Mouse (Mus musculus): Measurements from ENCODE around the gene Tpt1. TPM values are rescaled to one million over a fixed set of nuclear protein-coding genes. Genes with fewer than 3 reads are reported as not detected.
"Not testable (repeated sequence)": the region's sequence is repeated elsewhere in the genome, so short reads cannot be mapped to it uniquely, and the experiment has no call there.

Gene Tpt1
- polyA plus RNA-seq, 1 experiment from 2014 or later: 1,264 TPM

DNA sequence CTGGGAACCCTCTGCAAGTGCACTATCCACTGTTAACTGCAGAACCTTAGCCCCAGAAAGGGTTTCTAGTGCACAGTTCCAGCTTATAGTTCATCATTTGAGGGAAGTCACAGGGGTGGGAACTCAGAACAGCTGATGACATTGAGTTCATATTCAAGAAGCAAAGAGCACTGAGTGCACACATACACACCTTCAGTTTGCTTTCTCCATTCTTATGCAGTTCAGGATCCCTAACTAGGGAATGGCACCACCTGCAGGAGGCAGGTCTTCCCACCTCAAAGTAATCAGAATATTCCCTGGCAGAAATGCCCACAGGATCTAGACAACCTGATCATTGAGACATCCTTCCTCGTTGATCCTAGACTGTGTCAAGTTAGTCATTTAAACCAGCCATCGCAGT lies 14.7 kb downstream of the Tpt1 start:
- TF ChIP-seq EP300 (IDR thresholded peaks at IDR 0.05): no peak
- peak; percentile 17; the same call in 1 of the 2 replicates for TF ChIP-seq CTCF (IDR thresholded peaks at IDR 0.05)
- DNase-seq (ENCODE audit: low spot score): no peak
- no peak overlapping the region for H3K4me2 ChIP-seq (replicated peaks; ENCODE audit: low read depth, low read length)
- H3K27me3 ChIP-seq (replicated peaks; ENCODE audit: insufficient read depth, low read length): no peaks in the 10 kb centered on the region
- peaks cover 6% of the 10 kb centered on the region; the same call in 1 of the 2 replicates for H3K4me1 ChIP-seq (ENCODE audit: insufficient read depth, low read depth, low read length)
- no peak overlapping the region for H3K9ac ChIP-seq (replicated peaks; ENCODE audit: low read depth)
- no peak for ATAC-seq
- 80% methylated on average over 2 of the region's 2 CpGs for WGBS
- peaks cover 5% of the 10 kb centered on the region; the same call in 1 of the 2 replicates for H3K9me3 ChIP-seq (ENCODE audit: low read length)
- no peak overlapping the region for H3K4me3 ChIP-seq (ENCODE audit: low read depth, low read length)
- H3K27ac ChIP-seq (ENCODE audit: low read length): no peak overlapping the region
- H3K36me3 ChIP-seq (ENCODE audit: insufficient read depth, low read length): no peaks in the 10 kb centered on the region

GRCm38 (mm10) chr14:75862701-75863100 lies 17.8 kb downstream of the Tpt1 start:
- Histone ChIP-seq H3K9me3 (ENCODE audit: low read length) (peaks cover 5% of the 10 kb centered on the region; the same call in 1 of the 2 replicates), H3K4me1 (ENCODE audit: insufficient read depth, low read depth, low read length) (peaks cover 6% of the 10 kb centered on the region; the same call in 1 of the 2 replicates), H3K36me3 (ENCODE audit: insufficient read depth, low read length) (no peaks in the 10 kb centered on the region), H3K4me2 (replicated peaks; ENCODE audit: low read depth, low read length) (no peak overlapping the region), H3K4me3 (ENCODE audit: low read depth, low read length) (no peak overlapping the region), H3K27me3 (replicated peaks; ENCODE audit: insufficient read depth, low read length) (no peaks in the 10 kb centered on the region), H3K27ac (ENCODE audit: low read length) (0 out of 2 replicates have a peak overlapping the region, but pooled peaks have one; percentile 74), H3K9ac (replicated peaks; ENCODE audit: low read depth) (no peak overlapping the region)
- TF ChIP-seq EP300 (IDR thresholded peaks at IDR 0.05) (no peak), CTCF (IDR thresholded peaks at IDR 0.05) (no peak)
- DNase-seq (ENCODE audit: low spot score): no peak
- ATAC-seq: no peak
- WGBS: 74% methylated on average over 6 of the region's 6 CpGs

- no peak for TF ChIP-seq CTCF (IDR thresholded peaks at IDR 0.05)
- TF ChIP-seq EP300 (IDR thresholded peaks at IDR 0.05): peak; percentile 93
- Histone ChIP-seq H3K4me1 (ENCODE audit: insufficient read depth, low read depth, low read length) (peaks cover 6% of the 10 kb centered on the region; the same call in 1 of the 2 replicates), H3K36me3 (ENCODE audit: insufficient read depth, low read length) (no peaks in the 10 kb centered on the region), H3K9ac (replicated peaks; ENCODE audit: low read depth) (no peak overlapping the region), H3K27ac (ENCODE audit: low read length) (peak overlapping the region; percentile 74), H3K9me3 (ENCODE audit: low read length) (peaks cover 5% of the 10 kb centered on the region; the same call in 1 of the 2 replicates), H3K4me2 (replicated peaks; ENCODE audit: low read depth, low read length) (no peak overlapping the region), H3K4me3 (ENCODE audit: low read depth, low read length) (no peak overlapping the region), H3K27me3 (replicated peaks; ENCODE audit: insufficient read depth, low read length) (no peaks in the 10 kb centered on the region)
- DNase-seq (ENCODE audit: low spot score): peak; percentile 95
- ATAC-seq: peak; percentile 89
- 6% methylated on average over 7 of the region's 7 CpGs for WGBS
Measured at GRCm38 (mm10) chr14:75863549-75864409, 18.9 kb downstream of the Tpt1 start.

GRCm38 (mm10) chr14:75866706-75867333 lies 21.9 kb downstream of the Tpt1 start:
- Histone ChIP-seq H3K27ac (ENCODE audit: low read length) (no peak overlapping the region), H3K4me1 (ENCODE audit: insufficient read depth, low read depth, low read length) (peaks cover 6% of the 10 kb centered on the region; the same call in 1 of the 2 replicates), H3K36me3 (ENCODE audit: insufficient read depth, low read length) (no peaks in the 10 kb centered on the region), H3K27me3 (replicated peaks; ENCODE audit: insufficient read depth, low read length) (no peaks in the 10 kb centered on the region), H3K9ac (replicated peaks; ENCODE audit: low read depth) (no peak overlapping the region), H3K9me3 (ENCODE audit: low read length) (peaks cover 5% of the 10 kb centered on the region; the same call in 1 of the 2 replicates), H3K4me3 (ENCODE audit: low read depth, low read length) (no peak overlapping the region), H3K4me2 (replicated peaks; ENCODE audit: low read depth, low read length) (no peak overlapping the region)
- TF ChIP-seq EP300 (IDR thresholded peaks at IDR 0.05) (peak; percentile 87), CTCF (IDR thresholded peaks at IDR 0.05) (no peak)
- WGBS: 48% methylated on average over 9 of the region's 9 CpGs
- peak; percentile 88 for DNase-seq (ENCODE audit: low spot score)
- ATAC-seq: peak; percentile 90

GRCm38 (mm10) chr14:75868028-75868427 lies 23.1 kb downstream of the Tpt1 start:
- not testable (repeated sequence) for H3K27ac ChIP-seq (ENCODE audit: low read length); H3K9me3 ChIP-seq (ENCODE audit: low read length); H3K27me3 ChIP-seq (replicated peaks; ENCODE audit: insufficient read depth, low read length); H3K4me2 ChIP-seq (replicated peaks; ENCODE audit: low read depth, low read length); H3K4me3 ChIP-seq (ENCODE audit: low read depth, low read length); DNase-seq (ENCODE audit: low spot score); H3K9ac ChIP-seq (replicated peaks; ENCODE audit: low read depth); ATAC-seq; H3K4me1 ChIP-seq (ENCODE audit: insufficient read depth, low read depth, low read length); H3K36me3 ChIP-seq (ENCODE audit: insufficient read depth, low read length)
- WGBS: 79% methylated on average over 3 of the region's 3 CpGs

DNA sequence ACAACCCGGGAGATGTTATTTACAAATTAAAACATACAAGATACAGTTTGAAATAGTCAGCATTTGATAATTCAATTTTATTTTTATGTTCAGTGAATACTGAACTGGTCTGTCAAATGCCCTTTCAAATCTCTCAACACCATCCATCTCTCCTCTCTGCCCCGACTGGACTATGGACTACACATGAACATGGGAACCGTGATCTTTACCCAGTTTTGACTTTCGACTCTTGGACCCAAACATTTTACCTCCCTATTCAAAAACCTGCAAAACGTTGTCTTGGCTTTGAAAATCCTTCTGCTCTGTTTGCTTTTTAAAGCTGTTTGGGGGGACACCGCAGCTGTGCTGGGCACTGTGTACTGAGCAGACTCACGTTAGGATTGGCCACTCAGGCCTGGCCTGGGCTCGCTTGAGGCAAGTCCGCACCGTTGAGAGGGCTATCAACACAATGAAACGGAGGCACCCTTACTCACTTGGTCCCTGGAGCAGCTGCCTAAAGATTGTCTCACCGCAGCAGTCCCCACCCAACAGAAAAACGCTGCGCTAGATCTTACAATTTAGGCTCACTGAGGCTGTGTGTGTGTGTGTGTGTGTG lies 25.0 kb downstream of the Tpt1 start:
- no peaks in the 10 kb centered on the region for H3K27me3 ChIP-seq (replicated peaks; ENCODE audit: insufficient read depth, low read length)
- TF ChIP-seq EP300 (IDR thresholded peaks at IDR 0.05) (no peak), CTCF (IDR thresholded peaks at IDR 0.05) (no peak)
- ATAC-seq (no peak), DNase-seq (ENCODE audit: low spot score) (no peak)
- H3K4me3 ChIP-seq (ENCODE audit: low read depth, low read length): no peak overlapping the region
- H3K9ac ChIP-seq (replicated peaks; ENCODE audit: low read depth): no peak overlapping the region
- WGBS: 76% methylated on average over 14 of the region's 14 CpGs
- H3K9me3 ChIP-seq (ENCODE audit: low read length): no peaks in the 10 kb centered on the region
- H3K27ac ChIP-seq (ENCODE audit: low read length): no peak overlapping the region
- no peak overlapping the region for H3K4me2 ChIP-seq (replicated peaks; ENCODE audit: low read depth, low read length)
- no peaks in the 10 kb centered on the region for H3K36me3 ChIP-seq (ENCODE audit: insufficient read depth, low read length)
- H3K4me1 ChIP-seq (ENCODE audit: insufficient read depth, low read depth, low read length): no peaks in the 10 kb centered on the region
